Mouse (Mus musculus) heart, embryonic 11.5 days (tissue): Measurements from ENCODE around the gene Ubqln4. TPM values are rescaled to one million over a fixed set of nuclear protein-coding genes. Genes with fewer than 3 reads are reported as not detected.

Experiments used
- ATAC-seq: fragments of 200-750 bp; cut with Nextera tagmentation; replicated peaks from 2 replicates; pipeline ENCODE4 v1.8.0; 2017; ENCODE audit warnings: moderate library complexity; ENCODE audit not compliant: insufficient number of reproducible peaks, low FRiP score, low TSS enrichment
- H3K27ac ChIP-seq: fragments of 300-500 bp; sonication (generic); 2 replicates; pipeline ENCODE4 v1.5.1; 2014; ENCODE audit warnings: mild to moderate bottlenecking, low read depth, low read length
- H3K27me3 ChIP-seq: fragments of 300-500 bp; sonication (generic); 2 replicates; pipeline ENCODE4 v1.6.1; 2014; ENCODE audit warnings: mild to moderate bottlenecking, low read length, mixed read lengths; ENCODE audit not compliant: control insufficient read depth, insufficient read depth
- H3K36me3 ChIP-seq: fragments of 300-500 bp; sonication (generic); 2 replicates; pipeline ENCODE4 v1.6.1; 2014; ENCODE audit warnings: mild to moderate bottlenecking, low read length, moderate library complexity, mixed read lengths; ENCODE audit not compliant: control insufficient read depth, insufficient read depth
- H3K4me1 ChIP-seq: fragments of 300-500 bp; sonication (generic); 2 replicates; pipeline ENCODE4 v1.6.1; 2014; ENCODE audit warnings: low read length; ENCODE audit not compliant: control insufficient read depth, insufficient read depth
- H3K4me2 ChIP-seq: fragments of 300-500 bp; sonication (generic); 2 replicates; pipeline ENCODE4 v1.6.1; 2014; ENCODE audit warnings: mild to moderate bottlenecking, moderate library complexity
- H3K4me3 ChIP-seq: fragments of 300-500 bp; sonication (generic); 2 replicates; pipeline ENCODE4 v1.5.1; 2014; ENCODE audit warnings: low read depth, low read length
- H3K9ac ChIP-seq: fragments of 300-500 bp; sonication (generic); 2 replicates; pipeline ENCODE4 v1.6.1; 2014; ENCODE audit warnings: mild to moderate bottlenecking, low read depth, low read length, moderate library complexity
- H3K9me3 ChIP-seq: fragments of 300-500 bp; sonication (generic); replicated peaks from 2 replicates; pipeline ENCODE4 v1.6.1; 2016; ENCODE audit warnings: low read length; ENCODE audit not compliant: control insufficient read depth
- WGBS: fragments of 180-500 bp; shearing (Covaris S2); extraction: QIAGEN DNeasy Blood & Tissue Kit; methylation state at CpG from one replicate; pipeline ENCODE4 v1.1.7; 2014; ENCODE audit not compliant: insufficient replicate concordance; 5-methylcytosine and 5-hydroxymethylcytosine counted together
- polyA plus RNA-seq: library from polyadenylated mRNA; unstranded; fragments of >200 nt; fragmentation: Nextera tagmentation; extraction: Ambion mirVana; gene quantifications from 2 replicates; pipeline ENCODE4 v1.2.1, GENCODE M21; 2014

The Ubqln4 gene
- polyA plus RNA-seq, 1 experiment from 2014 or later = 48.8 TPM

DNA sequence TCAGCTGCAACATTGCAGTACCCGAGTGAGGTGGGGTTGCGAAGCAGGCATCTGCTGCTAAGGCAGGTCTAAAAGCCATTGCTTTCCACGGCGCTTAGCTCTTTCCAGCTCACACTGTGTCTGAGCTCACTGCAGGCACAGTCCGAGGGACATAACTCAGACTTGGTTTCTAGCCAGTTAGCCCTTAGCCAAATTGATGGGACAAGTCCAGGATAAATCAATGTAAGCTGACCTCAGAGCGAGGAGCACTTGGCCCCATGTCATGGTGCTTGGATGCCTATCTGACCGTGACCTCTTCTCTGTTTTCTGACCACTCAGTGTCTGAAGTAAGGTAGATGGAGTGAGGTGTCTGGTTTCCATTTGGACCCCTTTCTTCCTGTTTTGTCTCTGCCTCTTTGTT is 10.4 kb downstream of the Ubqln4 start:
- Histone ChIP-seq H3K9ac (no peak overlapping the region), H3K4me2 (no peak overlapping the region), H3K4me3 (no peak overlapping the region), H3K36me3 (peaks cover 73% of the 10 kb centered on the region), H3K27ac (no peak overlapping the region), H3K4me1 (no peaks in the 10 kb centered on the region), H3K9me3 (no peaks in the 10 kb centered on the region), H3K27me3 (no peaks in the 10 kb centered on the region)
- ATAC-seq = no peak
- WGBS = 90% methylated on average over 7 of the region's 7 CpGs

- no peaks in the 10 kb centered on the region for H3K9me3 ChIP-seq
- no peaks in the 10 kb centered on the region for H3K27me3 ChIP-seq
- peak overlapping the region; percentile 44; the same call in 1 of the 2 replicates for H3K9ac ChIP-seq
- H3K4me2 ChIP-seq = no peak overlapping the region
- ATAC-seq = no peak
- H3K36me3 ChIP-seq = peaks cover 67% of the 10 kb centered on the region
- no peaks in the 10 kb centered on the region for H3K4me1 ChIP-seq
- 0 out of 2 replicates have a peak overlapping the region, but pooled peaks have one; percentile 32 for H3K27ac ChIP-seq
- 85% methylated on average over 3 of the region's 3 CpGs for WGBS
- H3K4me3 ChIP-seq = no peak overlapping the region
Observed at GRCm38 (mm10) chr3:88566116-88566515, 12.6 kb downstream of the Ubqln4 start.

DNA sequence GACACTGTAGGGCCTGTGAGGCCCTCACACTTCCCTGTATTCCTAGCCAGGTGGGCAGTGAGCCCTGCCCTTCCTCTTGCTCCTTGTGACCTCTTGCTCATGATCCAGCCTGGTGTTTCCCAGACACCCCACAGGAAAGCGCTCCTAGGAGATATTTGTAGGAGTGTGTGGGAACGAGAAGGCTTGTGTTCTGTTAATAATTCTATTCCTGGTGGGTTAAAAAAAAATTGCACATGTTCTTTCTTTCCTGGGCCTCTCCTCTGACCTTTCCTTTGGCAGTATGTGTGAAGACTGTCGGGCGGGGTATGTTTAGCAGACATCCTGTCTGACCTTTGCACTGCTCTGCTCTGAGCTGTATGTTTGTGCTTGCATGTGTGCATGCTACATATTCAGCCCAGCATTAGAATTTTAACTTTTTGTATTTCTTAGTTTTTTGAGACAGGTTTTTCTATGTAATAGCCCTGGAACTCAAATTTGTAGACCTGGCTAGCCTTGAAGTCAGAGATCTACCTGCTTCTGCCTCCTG is 13.0 kb downstream of the Ubqln4 start:
- ATAC-seq = no peak
- H3K9ac ChIP-seq = peak overlapping the region; percentile 44; the same call in 1 of the 2 replicates
- no peak overlapping the region for H3K4me2 ChIP-seq
- no peaks in the 10 kb centered on the region for H3K27me3 ChIP-seq
- no peaks in the 10 kb centered on the region for H3K9me3 ChIP-seq
- H3K4me3 ChIP-seq = no peak overlapping the region
- H3K4me1 ChIP-seq = no peaks in the 10 kb centered on the region
- H3K36me3 ChIP-seq = peaks cover 67% of the 10 kb centered on the region
- 0 out of 2 replicates have a peak overlapping the region, but pooled peaks have one; percentile 32 for H3K27ac ChIP-seq
- 90% methylated on average over 4 of the region's 4 CpGs for WGBS

DNA sequence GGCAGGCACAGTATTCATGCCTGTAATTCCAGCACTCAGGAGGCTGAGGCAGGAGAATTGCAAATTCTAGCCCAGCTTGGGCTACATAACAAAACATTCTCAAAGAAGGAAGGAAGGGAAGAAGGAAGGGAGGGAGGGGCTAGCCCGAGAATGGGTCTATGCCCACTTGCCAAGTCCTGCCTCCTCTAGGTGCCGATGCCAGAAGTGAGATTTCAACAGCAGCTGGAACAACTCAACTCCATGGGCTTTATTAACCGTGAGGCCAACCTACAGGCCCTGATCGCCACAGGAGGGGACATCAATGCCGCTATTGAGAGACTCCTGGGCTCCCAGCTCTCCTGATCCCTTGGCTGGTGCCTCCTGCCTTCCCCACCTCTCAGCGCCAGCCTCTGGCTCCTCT is 14.3 kb downstream of the Ubqln4 start:
- Histone ChIP-seq H3K27ac (no peak overlapping the region), H3K27me3 (no peaks in the 10 kb centered on the region), H3K9ac (no peak overlapping the region), H3K4me2 (no peak overlapping the region), H3K9me3 (no peaks in the 10 kb centered on the region), H3K4me3 (no peak overlapping the region), H3K4me1 (no peaks in the 10 kb centered on the region), H3K36me3 (peaks cover 64% of the 10 kb centered on the region)
- 91% methylated on average over 6 of the region's 6 CpGs for WGBS
- no peak for ATAC-seq

DNA sequence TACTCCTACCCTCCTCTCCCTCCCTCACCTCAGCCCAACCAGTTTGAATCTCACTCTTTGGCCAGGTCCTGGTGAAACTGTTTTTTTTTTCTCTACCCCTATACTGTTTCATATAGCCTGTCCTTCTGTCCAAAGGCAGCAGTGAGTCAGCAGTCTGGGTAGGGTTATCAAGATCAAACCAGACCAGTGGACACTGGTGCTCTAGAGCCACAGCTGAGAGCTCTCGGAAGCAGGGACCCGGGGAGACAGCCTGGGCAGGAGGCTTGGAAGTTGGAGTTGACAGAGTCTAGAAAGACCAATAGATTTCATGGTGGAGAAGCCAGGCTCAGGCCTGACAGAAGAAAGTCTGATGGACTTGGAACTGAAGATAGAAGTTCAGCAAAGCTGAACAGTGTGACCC is 15.1 kb downstream of the Ubqln4 start:
- no peak overlapping the region for H3K4me2 ChIP-seq
- peaks cover 57% of the 10 kb centered on the region for H3K36me3 ChIP-seq
- 92% methylated on average over 2 of the region's 2 CpGs for WGBS
- ATAC-seq = no peak
- no peaks in the 10 kb centered on the region for H3K4me1 ChIP-seq
- H3K9me3 ChIP-seq = no peaks in the 10 kb centered on the region
- no peak overlapping the region for H3K27ac ChIP-seq
- H3K9ac ChIP-seq = no peak overlapping the region
- H3K4me3 ChIP-seq = no peak overlapping the region
- H3K27me3 ChIP-seq = no peaks in the 10 kb centered on the region

DNA sequence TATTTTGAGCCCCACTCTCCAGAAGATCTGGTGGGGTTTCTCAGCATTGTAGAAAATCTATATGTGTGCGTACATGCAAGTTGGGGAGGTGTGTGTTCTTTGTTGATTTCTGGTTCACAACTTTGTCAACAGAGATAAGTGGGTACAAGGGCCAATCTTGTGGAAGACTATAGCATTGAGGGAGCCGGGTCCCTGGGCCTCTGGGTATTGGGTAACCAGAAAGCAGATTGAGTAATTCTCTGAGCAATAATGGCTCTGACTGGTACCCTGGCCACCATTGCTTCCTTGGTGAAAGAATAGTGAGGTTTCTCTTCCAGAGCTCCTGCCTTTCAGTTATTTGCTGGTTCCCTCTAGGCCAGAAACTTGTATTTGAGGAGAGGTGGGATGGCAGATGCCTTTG is 15.5 kb downstream of the Ubqln4 start:
- Histone ChIP-seq H3K36me3 (peaks cover 53% of the 10 kb centered on the region), H3K27ac (no peak overlapping the region), H3K4me1 (no peaks in the 10 kb centered on the region), H3K27me3 (no peaks in the 10 kb centered on the region), H3K4me2 (no peak overlapping the region), H3K9me3 (no peaks in the 10 kb centered on the region), H3K4me3 (no peak overlapping the region), H3K9ac (no peak overlapping the region)
- WGBS = 94% methylated on average over 2 of the region's 2 CpGs
- no peak for ATAC-seq

DNA sequence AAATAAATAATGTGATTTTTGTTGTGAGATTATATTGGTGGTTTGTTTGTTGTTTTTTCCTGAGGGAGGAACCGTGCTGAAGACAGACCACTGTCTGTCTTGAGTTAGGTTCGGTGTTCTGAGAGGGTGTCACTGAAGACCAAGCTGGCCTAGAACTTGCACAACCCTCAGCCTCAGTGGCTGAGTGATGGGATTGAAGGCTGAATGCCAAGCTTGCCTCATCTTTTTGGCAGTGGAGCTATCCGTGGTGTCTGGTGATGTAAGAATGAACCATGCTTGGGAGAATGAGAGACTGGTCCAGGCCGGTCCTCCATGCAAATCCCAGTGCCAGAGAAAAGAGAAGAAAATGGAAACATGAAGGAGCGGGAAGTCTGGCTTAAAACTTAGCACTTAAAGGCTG is 16.1 kb downstream of the Ubqln4 start:
- Histone ChIP-seq H3K9me3 (no peaks in the 10 kb centered on the region), H3K4me1 (no peaks in the 10 kb centered on the region), H3K9ac (no peak overlapping the region), H3K4me2 (no peak overlapping the region), H3K27me3 (no peaks in the 10 kb centered on the region), H3K4me3 (no peak overlapping the region), H3K27ac (no peak overlapping the region), H3K36me3 (peaks cover 47% of the 10 kb centered on the region)
- ATAC-seq = no peak
- WGBS = 89% methylated on average over 5 of the region's 5 CpGs

- Histone ChIP-seq H3K4me2 (no peak overlapping the region), H3K9me3 (no peaks in the 10 kb centered on the region), H3K4me3 (no peak overlapping the region), H3K27me3 (no peaks in the 10 kb centered on the region), H3K27ac (no peak overlapping the region), H3K9ac (no peak overlapping the region), H3K36me3 (peaks cover 41% of the 10 kb centered on the region), H3K4me1 (no peaks in the 10 kb centered on the region)
- WGBS = 90% methylated on average over 10 of the region's 10 CpGs
- no peak for ATAC-seq
Observed at GRCm38 (mm10) chr3:88570341-88570740, 16.8 kb downstream of the Ubqln4 start.

- no peak overlapping the region for H3K4me2 ChIP-seq
- 70% methylated on average over 1 of the region's 1 CpGs for WGBS
- no peak overlapping the region for H3K4me3 ChIP-seq
- no peaks in the 10 kb centered on the region for H3K27me3 ChIP-seq
- no peaks in the 10 kb centered on the region for H3K4me1 ChIP-seq
- H3K27ac ChIP-seq = no peak overlapping the region
- no peaks in the 10 kb centered on the region for H3K9me3 ChIP-seq
- H3K36me3 ChIP-seq = peaks cover 29% of the 10 kb centered on the region
- no peak overlapping the region for H3K9ac ChIP-seq
- ATAC-seq = no peak
Observed at GRCm38 (mm10) chr3:88571856-88572255, 18.3 kb downstream of the Ubqln4 start.
